Mouse (Mus musculus) megakaryocyte, embryonic 14.5 days (primary cell): Measurements from ENCODE around the gene Fndc3a. TPM values are rescaled to one million over a fixed set of nuclear protein-coding genes. Genes with fewer than 3 reads are reported as not detected.

ENCODE experiments used
- H3K27me3 ChIP-seq: replicated peaks from 2 replicates; pipeline ENCODE3; 2012; ENCODE audit warnings: inconsistent platforms
- H3K36me3 ChIP-seq: replicated peaks from 2 replicates; pipeline ENCODE3; 2012; ENCODE audit warnings: low read length, inconsistent platforms, mixed read lengths
- H3K4me1 ChIP-seq: 2 replicates; pipeline ENCODE4 v1.6.1; 2012; ENCODE audit warnings: inconsistent platforms
- H3K4me3 ChIP-seq: replicated peaks from 2 replicates; pipeline ENCODE3; 2012; ENCODE audit warnings: moderate library complexity, mild to moderate bottlenecking, inconsistent platforms
- H3K9me3 ChIP-seq: 2 replicates; pipeline ENCODE4 v1.6.1; 2012; ENCODE audit warnings: inconsistent platforms
- FLI1 ChIP-seq: IDR thresholded peaks from 2 replicates; pipeline ENCODE4 v1.6.1; 2012; ENCODE audit warnings: low read length, inconsistent platforms, mixed read lengths
- GATA1 ChIP-seq: IDR thresholded peaks from 3 replicates; pipeline ENCODE4 v1.6.1; 2012; ENCODE audit warnings: mixed read lengths, low read length, inconsistent platforms, borderline replicate concordance
- polyA plus RNA-seq: library from polyadenylated mRNA; stranded (reverse); fragments of >175 nt; gene quantifications from 2 replicates; pipeline ENCODE4 v1.2.3, GENCODE M21; 2012; ENCODE audit warnings: low replicate concordance; ENCODE audit not compliant: insufficient read depth

Gene Fndc3a
- polyA plus RNA-seq, 1 experiment = 3.0 TPM

DNA sequence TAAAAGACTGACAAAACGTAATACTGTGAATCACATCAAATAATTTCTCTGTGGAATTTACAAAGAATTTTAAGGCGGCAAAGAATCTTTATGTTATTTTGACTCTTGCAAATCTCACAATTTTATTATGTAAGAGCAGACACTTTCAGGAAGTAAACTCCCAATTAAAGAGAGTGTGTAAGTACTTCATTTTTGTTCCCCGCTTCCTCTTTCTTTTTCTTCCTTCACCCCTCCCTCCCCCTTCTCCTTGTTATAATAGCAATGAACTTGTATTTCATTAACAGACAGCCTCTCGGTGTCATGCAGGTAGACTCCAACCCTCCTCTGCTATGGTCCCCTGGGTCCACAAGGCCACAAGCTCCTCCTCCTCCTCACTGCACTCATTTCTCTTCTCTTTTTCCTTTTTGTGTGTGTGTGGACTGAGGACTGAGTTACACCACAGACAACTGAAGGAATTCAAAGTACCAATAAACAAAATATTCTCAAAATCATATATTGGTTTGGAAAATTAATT lies 24.9 kb downstream of the Fndc3a start:
- no peak for TF ChIP-seq GATA1
- TF ChIP-seq FLI1 = no peak
- peaks cover 28% of the 10 kb centered on the region for H3K4me1 ChIP-seq
- H3K4me3 ChIP-seq = no peak overlapping the region
- H3K27me3 ChIP-seq = no peaks in the 10 kb centered on the region
- H3K9me3 ChIP-seq = no peaks in the 10 kb centered on the region
- H3K36me3 ChIP-seq = peaks cover 49% of the 10 kb centered on the region

DNA sequence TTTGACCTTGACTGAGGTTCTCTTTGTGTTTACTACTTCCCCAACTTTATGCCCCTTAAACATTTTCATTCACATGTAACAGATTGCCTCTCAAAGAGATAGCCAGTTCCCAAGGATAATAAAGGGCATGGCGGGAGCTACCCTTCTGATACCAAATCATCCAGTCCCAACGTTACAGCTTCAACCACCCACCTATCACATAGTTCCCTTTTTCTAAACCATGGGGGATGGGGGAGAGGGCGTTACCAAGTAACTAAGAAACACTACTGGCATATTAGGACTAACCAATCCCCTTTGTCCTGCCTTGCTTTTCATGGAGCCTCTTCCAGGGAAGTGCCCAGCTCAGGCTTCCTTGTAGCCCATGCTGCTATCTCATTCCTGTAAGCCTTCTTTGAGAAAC lies 32.6 kb downstream of the Fndc3a start:
- peaks cover 36% of the 10 kb centered on the region for H3K4me1 ChIP-seq
- no peaks in the 10 kb centered on the region for H3K27me3 ChIP-seq
- H3K9me3 ChIP-seq = no peaks in the 10 kb centered on the region
- peaks cover 49% of the 10 kb centered on the region for H3K36me3 ChIP-seq
- H3K4me3 ChIP-seq = no peak overlapping the region
- no peak for TF ChIP-seq FLI1
- TF ChIP-seq GATA1 = no peak

DNA sequence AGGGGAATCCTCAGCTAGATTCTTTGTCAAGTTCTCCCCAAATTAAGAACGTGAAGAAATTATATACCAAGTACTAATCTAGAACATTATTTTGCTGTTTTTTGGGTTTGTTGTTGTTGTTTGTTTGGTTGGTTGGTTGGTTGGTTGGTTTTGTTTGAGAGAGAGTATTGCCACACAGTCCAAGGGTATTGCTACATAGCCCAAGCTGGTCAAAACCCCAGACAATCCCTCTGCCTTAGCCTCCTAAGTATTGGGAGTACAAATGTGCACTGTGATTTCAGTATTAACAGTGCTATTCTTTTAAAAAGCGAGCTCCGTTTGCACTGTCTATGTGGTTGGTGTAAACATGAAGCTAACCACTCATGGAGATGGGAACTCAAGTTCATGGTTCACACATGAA lies 37.9 kb downstream of the Fndc3a start:
- Histone ChIP-seq H3K27me3 (no peaks in the 10 kb centered on the region), H3K9me3 (no peaks in the 10 kb centered on the region), H3K4me1 (peaks cover 18% of the 10 kb centered on the region), H3K4me3 (no peak overlapping the region), H3K36me3 (peaks cover 64% of the 10 kb centered on the region)
- no peak for TF ChIP-seq GATA1
- no peak for TF ChIP-seq FLI1

DNA sequence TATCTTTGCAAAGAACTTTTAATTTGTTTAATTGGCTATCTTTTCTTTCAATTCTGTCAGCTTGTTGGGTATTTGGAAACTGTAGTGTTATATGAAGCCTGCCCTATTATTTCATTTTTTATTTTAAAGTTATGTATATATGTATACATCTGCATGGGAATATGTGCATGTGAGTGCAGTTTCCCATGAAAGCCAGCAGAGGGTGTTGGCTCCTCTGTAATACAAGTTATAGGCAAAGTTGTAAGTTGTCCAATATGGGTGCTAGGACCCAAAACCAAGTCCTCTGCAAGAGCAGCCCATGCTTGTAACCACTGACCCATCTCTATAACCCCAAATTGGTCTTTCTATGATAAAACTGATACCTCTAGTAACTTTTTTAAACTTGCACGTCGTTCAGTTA lies 38.8 kb downstream of the Fndc3a start:
- peaks cover 58% of the 10 kb centered on the region for H3K36me3 ChIP-seq

DNA sequence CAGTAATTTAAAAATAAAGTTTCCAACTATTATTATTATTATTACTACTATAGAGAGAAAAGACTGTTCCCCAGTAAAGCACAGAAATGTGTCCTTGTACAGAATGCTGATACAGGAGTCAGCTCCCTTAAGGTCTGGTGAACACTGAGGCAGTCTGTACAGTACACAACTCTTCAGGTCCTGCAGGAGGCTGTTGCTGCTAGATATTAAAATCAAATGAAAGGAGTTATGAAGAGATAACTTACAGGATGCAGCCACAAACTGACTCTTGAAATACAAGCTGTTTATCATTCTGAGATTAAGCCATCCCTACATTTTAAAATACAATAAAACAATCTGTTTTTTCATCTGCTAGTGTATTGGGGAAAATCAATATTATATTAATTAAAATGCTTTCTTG lies 60.5 kb downstream of the Fndc3a start:
- Histone ChIP-seq H3K36me3 (peaks cover 63% of the 10 kb centered on the region), H3K4me3 (no peak overlapping the region), H3K4me1 (peaks cover 15% of the 10 kb centered on the region), H3K27me3 (no peaks in the 10 kb centered on the region), H3K9me3 (no peaks in the 10 kb centered on the region)
- TF ChIP-seq GATA1 (no peak), FLI1 (no peak)

More for the DNA sequence above, 38.8 kb downstream of the Fndc3a start:
- no peaks in the 10 kb centered on the region for H3K27me3 ChIP-seq
- TF ChIP-seq GATA1 (no peak), FLI1 (no peak)
- no peak overlapping the region for H3K4me3 ChIP-seq
- no peaks in the 10 kb centered on the region for H3K9me3 ChIP-seq
- peaks cover 9% of the 10 kb centered on the region for H3K4me1 ChIP-seq

DNA sequence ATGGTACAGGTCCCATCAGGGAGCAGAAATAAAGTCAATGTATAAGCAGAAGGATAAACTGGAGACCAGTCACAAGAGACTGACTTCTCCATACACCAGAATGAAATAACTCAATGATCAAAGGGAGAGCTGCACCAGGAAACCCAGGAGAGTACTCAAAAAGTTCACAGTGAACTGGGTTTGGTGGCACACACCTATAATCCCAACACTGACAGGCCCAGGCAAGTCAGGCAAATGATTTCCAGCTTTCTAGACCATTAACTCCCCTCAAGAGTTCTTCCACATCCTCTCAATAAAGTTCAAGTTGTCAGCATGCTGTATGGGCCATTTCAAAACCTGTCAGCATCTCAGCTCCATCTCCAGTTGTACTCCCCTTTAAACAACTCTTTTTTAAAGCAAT lies 64.3 kb downstream of the Fndc3a start:
- Histone ChIP-seq H3K36me3 (peaks cover 62% of the 10 kb centered on the region), H3K4me1 (peaks cover 25% of the 10 kb centered on the region), H3K9me3 (no peaks in the 10 kb centered on the region), H3K4me3 (no peak overlapping the region), H3K27me3 (no peaks in the 10 kb centered on the region)
- TF ChIP-seq GATA1 (no peak), FLI1 (no peak)

DNA sequence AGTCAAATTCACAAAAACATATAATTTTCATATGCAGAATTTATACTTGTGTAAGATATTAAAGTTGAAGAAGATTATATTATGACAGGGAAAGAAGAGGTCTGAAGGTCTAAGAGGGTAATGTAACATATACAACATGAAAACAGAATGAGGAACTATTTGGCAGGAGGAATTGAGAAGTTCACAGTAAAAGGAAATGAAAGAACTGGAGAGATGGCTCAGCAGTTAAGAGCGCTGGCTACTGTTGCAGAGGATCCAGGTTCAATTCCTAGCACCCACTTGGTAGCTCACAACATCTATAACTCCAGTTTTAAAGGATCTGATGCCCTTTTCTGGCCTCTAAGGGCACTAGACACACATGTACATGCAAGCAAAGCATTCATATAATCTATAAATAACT lies 65.2 kb downstream of the Fndc3a start:
- H3K4me3 ChIP-seq = no peak overlapping the region
- H3K36me3 ChIP-seq = peaks cover 59% of the 10 kb centered on the region
- H3K4me1 ChIP-seq = peaks cover 27% of the 10 kb centered on the region
- H3K9me3 ChIP-seq = no peaks in the 10 kb centered on the region
- TF ChIP-seq FLI1 (no peak), GATA1 (no peak)
- no peaks in the 10 kb centered on the region for H3K27me3 ChIP-seq

DNA sequence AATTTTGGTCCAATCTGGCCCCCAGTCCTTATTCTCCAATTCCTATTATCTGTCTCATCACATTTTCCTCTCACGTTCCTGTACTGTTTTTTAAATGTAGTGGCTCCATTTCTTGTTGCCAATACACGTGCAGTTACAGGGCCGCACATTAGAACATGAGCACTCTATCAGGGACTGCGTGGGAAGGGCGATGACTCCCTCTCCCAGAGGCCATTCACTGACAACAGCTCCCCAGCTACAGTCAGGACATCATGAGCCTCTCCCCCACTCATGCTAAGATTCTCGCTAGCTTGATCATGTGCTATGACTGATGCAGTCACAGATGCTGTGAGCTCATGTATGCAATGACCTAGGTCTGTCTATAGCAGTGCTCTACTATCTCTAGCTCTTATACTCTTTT lies 71.3 kb downstream of the Fndc3a start:
- no peaks in the 10 kb centered on the region for H3K27me3 ChIP-seq
- peaks cover 31% of the 10 kb centered on the region for H3K4me1 ChIP-seq
- no peak for TF ChIP-seq FLI1
- no peaks in the 10 kb centered on the region for H3K9me3 ChIP-seq
- peaks cover 69% of the 10 kb centered on the region for H3K36me3 ChIP-seq
- peak overlapping the region; percentile 21 for H3K4me3 ChIP-seq

DNA sequence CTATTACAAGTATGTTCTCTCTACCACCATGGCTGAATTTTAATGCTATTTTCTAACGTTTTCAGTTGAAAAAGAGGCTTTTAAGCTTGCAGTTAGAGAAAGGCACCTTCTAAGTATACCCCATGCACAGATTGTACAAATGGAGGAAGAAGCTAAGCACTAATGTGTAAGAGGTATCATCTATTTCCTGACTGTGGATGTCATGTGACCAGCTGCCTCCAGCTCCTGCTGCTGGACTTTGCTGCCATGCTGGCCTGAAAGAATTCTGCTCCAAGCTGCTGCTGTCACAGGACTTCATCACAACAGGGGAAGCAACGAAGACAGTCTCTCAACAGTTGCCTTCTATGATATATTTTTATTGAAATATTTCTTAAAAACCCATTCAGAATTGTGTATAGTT lies 76.2 kb downstream of the Fndc3a start:
- TF ChIP-seq GATA1 (no peak), FLI1 (no peak)
- H3K4me3 ChIP-seq = no peak overlapping the region
- no peaks in the 10 kb centered on the region for H3K9me3 ChIP-seq
- peaks cover 63% of the 10 kb centered on the region for H3K36me3 ChIP-seq
- H3K27me3 ChIP-seq = no peaks in the 10 kb centered on the region
- peaks cover 32% of the 10 kb centered on the region for H3K4me1 ChIP-seq

DNA sequence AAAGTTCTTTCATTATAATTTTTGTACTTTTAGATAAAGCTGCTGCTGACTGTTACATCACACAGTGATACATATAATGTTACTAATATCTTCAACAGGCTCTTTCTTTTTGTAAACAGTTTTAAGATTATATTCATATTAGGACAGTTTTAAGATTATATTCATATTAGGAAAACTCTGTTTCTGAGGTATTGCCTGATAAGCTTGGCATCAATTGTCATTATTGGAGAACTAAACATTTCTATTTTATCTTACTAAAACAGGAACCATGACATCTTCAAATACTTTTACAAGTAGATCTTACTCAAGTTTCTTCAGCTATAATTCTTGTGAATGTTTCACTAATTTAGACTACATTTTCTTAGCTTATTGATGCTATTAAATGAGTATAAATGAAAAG lies 84.4 kb downstream of the Fndc3a start:
- H3K4me1 ChIP-seq = peaks cover 39% of the 10 kb centered on the region
- peaks cover 82% of the 10 kb centered on the region for H3K36me3 ChIP-seq
- TF ChIP-seq FLI1 (no peak), GATA1 (no peak)
- peaks cover 5% of the 10 kb centered on the region for H3K9me3 ChIP-seq
- H3K27me3 ChIP-seq = no peaks in the 10 kb centered on the region
- H3K4me3 ChIP-seq = no peak overlapping the region

DNA sequence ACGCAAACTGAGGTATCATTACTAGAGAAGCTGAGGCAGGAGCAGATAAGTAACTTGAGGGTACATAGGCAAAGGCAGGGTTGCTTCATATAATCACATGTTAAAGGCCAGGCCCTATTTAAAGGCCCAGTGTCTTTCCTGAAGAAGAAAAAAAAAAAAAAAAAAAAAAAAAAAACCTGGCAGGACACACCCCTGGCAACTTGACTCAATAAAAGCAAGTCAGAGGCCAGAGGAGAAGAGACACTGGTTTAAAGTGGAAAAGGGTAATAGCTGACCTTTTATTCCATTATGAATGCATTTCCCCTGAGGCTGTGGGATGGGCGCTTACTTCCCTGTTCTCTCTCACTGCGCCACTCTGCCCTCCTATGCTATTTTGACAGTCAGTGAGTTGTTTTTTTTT lies 105.7 kb downstream of the Fndc3a start:
- Histone ChIP-seq H3K4me3 (no peak overlapping the region), H3K27me3 (no peaks in the 10 kb centered on the region), H3K9me3 (no peaks in the 10 kb centered on the region), H3K4me1 (peaks cover 45% of the 10 kb centered on the region), H3K36me3 (peaks cover 18% of the 10 kb centered on the region)
- TF ChIP-seq GATA1 (no peak), FLI1 (no peak)
